Mouse (Mus musculus) intestine, postnatal 0 days (tissue): ENCODE results near the gene Prpf6. TPM values are rescaled to one million over a fixed set of nuclear protein-coding genes. Genes with fewer than 3 reads are reported as not detected.

Experiments
- ATAC-seq: fragments of 200-750 bp; cut with Nextera tagmentation; 2 replicates; pipeline ENCODE4 v1.8.0; 2017; ENCODE audit warnings: mild to moderate bottlenecking, moderate TSS enrichment, moderate library complexity
- H3K27ac ChIP-seq: fragments of 300-500 bp; sonication (generic); 2 replicates; pipeline ENCODE4 v1.5.1; 2014; ENCODE audit warnings: mild to moderate bottlenecking, low read depth, low read length, moderate library complexity
- H3K27me3 ChIP-seq: fragments of 300-500 bp; sonication (generic); replicated peaks from 2 replicates; pipeline ENCODE4 v1.6.1; 2014; ENCODE audit warnings: low read length, mixed read lengths; ENCODE audit not compliant: control insufficient read depth, insufficient read depth
- H3K36me3 ChIP-seq: fragments of 300-500 bp; sonication (generic); 2 replicates; pipeline ENCODE4 v1.6.1; 2014; ENCODE audit warnings: mild to moderate bottlenecking, moderate library complexity; ENCODE audit not compliant: control insufficient read depth, insufficient read depth
- H3K4me1 ChIP-seq: fragments of 300-500 bp; sonication (generic); replicated peaks from 2 replicates; pipeline ENCODE4 v1.6.1; 2014; ENCODE audit warnings: antibody characterized with exemption, low read length, mixed read lengths; ENCODE audit not compliant: control insufficient read depth, insufficient read depth
- H3K4me2 ChIP-seq: fragments of 300-500 bp; sonication (generic); replicated peaks from 2 replicates; pipeline ENCODE4 v1.6.1; 2014; ENCODE audit warnings: low read depth, mild to moderate bottlenecking, moderate library complexity
- H3K4me3 ChIP-seq: fragments of 300-500 bp; sonication (generic); 2 replicates; pipeline ENCODE4 v1.5.1; 2014; ENCODE audit warnings: low read depth, low read length
- H3K9ac ChIP-seq: fragments of 300-500 bp; sonication (generic); 2 replicates; pipeline ENCODE4 v1.6.1; 2014; ENCODE audit warnings: mild to moderate bottlenecking, low read depth, low read length
- H3K9me3 ChIP-seq: fragments of 300-500 bp; sonication (generic); 2 replicates; pipeline ENCODE4 v1.6.1; 2016; ENCODE audit warnings: mixed run types; ENCODE audit not compliant: control insufficient read depth
- CTCF ChIP-seq: sonication (generic); IDR thresholded peaks from 2 replicates; pipeline ENCODE4 v1.5.1; 2016; ENCODE audit warnings: low read depth, mild to moderate bottlenecking, control low read depth, antibody characterized with exemption, moderate library complexity
- WGBS: fragments of 180-500 bp; shearing (Covaris S2); extraction: QIAGEN DNeasy Blood & Tissue Kit; methylation state at CpG from one replicate; pipeline ENCODE4 v1.1.7; 2014; 5-methylcytosine and 5-hydroxymethylcytosine counted together
- polyA plus RNA-seq: library from polyadenylated mRNA; unstranded; fragments of >200 nt; fragmentation: Nextera tagmentation; extraction: Ambion mirVana; gene quantifications from 2 replicates; pipeline ENCODE4 v1.2.1, GENCODE M21; 2015

Gene Prpf6
- polyA plus RNA-seq, 1 experiment from 2014 or later = 30.6 TPM

DNA sequence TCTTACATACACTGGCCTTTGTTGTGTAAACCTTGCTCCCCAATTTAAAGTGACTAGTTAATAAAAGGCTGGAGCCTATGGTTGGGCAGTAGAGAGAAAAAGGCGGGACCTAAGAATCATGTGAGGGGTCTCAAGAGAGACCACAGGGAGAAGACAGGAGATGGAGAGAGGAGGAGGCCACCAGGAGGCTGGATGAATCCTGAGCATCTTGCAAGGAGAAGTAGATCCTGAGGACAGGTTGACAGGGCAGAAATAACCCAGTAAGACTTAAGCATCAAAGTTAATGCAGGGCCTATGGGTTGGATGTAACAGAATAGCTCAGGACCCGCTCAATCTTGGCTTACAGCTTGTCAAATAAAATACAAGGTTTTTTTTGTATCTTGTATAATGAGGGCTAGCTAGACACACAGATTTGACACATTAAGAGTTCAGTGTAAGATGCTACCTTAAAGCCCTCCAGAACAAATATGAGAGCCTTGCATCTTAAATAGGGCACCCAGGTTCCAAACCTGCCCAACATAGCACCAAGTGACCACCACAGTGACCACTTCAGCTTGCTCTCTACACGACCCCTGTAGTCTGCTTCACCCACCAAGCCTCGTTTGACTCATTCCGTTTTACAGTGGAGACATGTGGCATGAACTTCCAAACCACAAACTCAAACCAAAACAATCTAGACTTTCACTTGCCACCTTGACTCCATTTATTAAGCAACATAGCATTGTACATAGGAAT lies 27.3 kb downstream of the Prpf6 start:
- 87% methylated on average over 5 of the region's 5 CpGs for WGBS
- no peaks in the 10 kb centered on the region for H3K27me3 ChIP-seq
- no peak for TF ChIP-seq CTCF
- H3K36me3 ChIP-seq = peaks cover 46% of the 10 kb centered on the region
- no peaks in the 10 kb centered on the region for H3K4me1 ChIP-seq
- ATAC-seq = no peak
- no peak overlapping the region for H3K27ac ChIP-seq
- no peaks in the 10 kb centered on the region for H3K9me3 ChIP-seq
- no peak overlapping the region for H3K4me3 ChIP-seq
- no peak overlapping the region for H3K9ac ChIP-seq
- H3K4me2 ChIP-seq = no peak overlapping the region

DNA sequence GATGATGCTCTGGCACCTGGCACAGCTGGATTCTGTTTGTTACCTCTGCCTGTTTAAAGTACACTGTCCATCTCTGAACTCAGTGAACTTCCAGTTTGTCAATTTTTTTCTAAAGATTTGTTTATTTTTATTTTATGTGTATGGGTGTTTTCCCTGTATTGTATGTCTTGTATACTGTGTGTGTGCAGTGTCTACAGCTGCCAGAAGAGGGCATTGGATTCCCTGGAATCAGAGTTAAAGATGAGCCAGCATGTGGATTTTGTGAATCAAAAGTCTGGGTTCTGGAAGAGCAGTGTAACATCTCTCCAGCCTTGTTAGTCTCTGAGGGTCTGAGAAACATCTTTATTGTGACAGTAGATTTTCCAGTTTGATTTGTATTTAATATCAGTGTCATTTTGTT lies 31.7 kb downstream of the Prpf6 start:
- Histone ChIP-seq H3K27me3 (no peaks in the 10 kb centered on the region), H3K9ac (no peak overlapping the region), H3K9me3 (no peaks in the 10 kb centered on the region), H3K4me1 (no peaks in the 10 kb centered on the region), H3K27ac (no peak overlapping the region), H3K4me3 (no peak overlapping the region), H3K36me3 (peaks cover 41% of the 10 kb centered on the region), H3K4me2 (no peak overlapping the region)
- ATAC-seq = no peak
- peak; percentile 71 for TF ChIP-seq CTCF

DNA sequence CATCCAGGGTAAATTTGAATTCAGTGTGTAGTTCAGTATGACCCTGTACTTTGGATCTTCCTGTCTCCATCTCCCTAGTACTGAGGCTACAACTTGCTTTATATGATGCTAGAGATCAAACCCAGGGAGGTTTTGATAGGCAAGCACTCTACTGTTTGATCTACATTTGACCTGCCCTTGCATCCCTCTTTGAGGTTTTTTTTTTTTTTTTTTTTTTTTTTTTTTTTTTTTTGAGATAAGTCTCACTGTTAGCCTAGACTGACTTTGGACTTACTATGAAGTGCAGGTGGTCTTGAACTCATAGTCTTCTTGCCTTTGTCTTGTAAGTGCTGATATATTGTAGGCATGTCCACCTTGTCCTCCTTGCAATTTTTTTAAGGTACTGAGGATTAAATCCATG lies 36.8 kb downstream of the Prpf6 start:
- H3K27me3 ChIP-seq = no peaks in the 10 kb centered on the region

DNA sequence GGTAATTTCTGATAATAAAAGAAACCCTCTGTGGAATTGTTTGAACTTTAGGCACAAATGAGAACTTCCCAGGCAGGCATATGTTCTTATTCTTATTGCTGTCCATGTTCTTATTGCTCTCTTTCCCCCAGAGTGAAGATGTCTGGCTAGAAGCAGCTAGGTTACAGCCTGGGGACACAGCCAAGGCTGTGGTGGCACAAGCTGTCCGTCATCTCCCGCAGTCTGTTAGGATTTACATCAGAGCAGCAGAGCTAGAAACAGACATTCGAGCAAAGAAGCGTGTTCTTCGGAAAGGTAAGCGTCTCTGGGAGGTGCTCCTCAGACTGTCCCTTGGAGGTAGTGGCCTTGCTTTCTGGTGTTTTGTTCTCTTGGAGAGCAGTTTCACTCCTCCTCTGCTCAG lies 41.0 kb downstream of the Prpf6 start:
- TF ChIP-seq CTCF = no peak
- Histone ChIP-seq H3K9ac (no peak overlapping the region), H3K27ac (no peak overlapping the region), H3K9me3 (no peaks in the 10 kb centered on the region), H3K4me1 (no peaks in the 10 kb centered on the region), H3K27me3 (no peaks in the 10 kb centered on the region), H3K36me3 (peaks cover 58% of the 10 kb centered on the region), H3K4me2 (no peak overlapping the region), H3K4me3 (no peak overlapping the region)
- 99% methylated on average over 6 of the region's 6 CpGs for WGBS
- no peak for ATAC-seq

More for the DNA sequence above, 36.8 kb downstream of the Prpf6 start:
- H3K4me2 ChIP-seq = no peak overlapping the region
- no peak for TF ChIP-seq CTCF
- H3K9ac ChIP-seq = no peak overlapping the region
- no peaks in the 10 kb centered on the region for H3K4me1 ChIP-seq
- no peak overlapping the region for H3K27ac ChIP-seq
- ATAC-seq = no peak
- peaks cover 31% of the 10 kb centered on the region for H3K36me3 ChIP-seq
- no peaks in the 10 kb centered on the region for H3K9me3 ChIP-seq
- no peak overlapping the region for H3K4me3 ChIP-seq

DNA sequence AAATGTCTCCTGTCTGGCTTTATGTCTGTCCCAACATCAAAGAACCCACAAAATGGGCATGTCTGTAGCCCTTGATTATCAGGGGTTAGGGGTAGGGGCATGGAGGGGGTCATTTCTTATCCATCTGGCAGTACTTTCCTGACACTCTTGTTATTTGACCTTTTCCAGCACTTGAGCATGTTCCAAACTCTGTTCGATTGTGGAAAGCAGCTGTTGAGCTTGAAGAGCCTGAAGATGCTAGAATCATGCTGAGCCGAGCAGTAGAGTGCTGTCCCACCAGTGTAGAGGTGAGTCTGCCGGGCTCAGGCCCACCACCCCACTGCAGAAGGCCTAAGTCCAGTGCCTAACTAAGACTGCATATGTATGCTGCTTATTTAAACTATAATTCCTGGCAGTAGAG lies 44.2 kb downstream of the Prpf6 start:
- no peak for TF ChIP-seq CTCF
- no peaks in the 10 kb centered on the region for H3K4me1 ChIP-seq
- H3K27ac ChIP-seq = no peak overlapping the region
- ATAC-seq = no peak
- H3K4me3 ChIP-seq = no peak overlapping the region
- H3K36me3 ChIP-seq = peaks cover 76% of the 10 kb centered on the region
- no peaks in the 10 kb centered on the region for H3K27me3 ChIP-seq
- 96% methylated on average over 3 of the region's 3 CpGs for WGBS
- no peak overlapping the region for H3K4me2 ChIP-seq
- H3K9ac ChIP-seq = no peak overlapping the region
- no peaks in the 10 kb centered on the region for H3K9me3 ChIP-seq

DNA sequence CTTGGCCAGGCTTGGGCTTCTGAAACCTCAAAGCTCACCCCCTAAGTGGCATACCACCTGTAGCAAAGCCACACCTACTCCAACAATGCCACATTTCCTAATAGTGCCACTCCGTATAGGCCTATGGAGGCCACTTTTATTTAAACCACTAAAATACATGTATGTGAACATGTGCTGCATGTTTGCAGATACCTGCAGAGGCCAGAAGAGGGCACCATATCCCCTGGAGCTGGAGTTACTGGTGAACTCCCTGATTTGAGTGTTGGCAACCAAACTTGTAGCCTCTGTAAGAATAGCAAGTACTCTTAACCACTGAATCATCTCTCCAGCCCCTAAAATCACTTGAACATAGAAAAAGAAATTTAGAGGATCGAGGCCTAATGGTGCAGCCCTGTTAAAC lies 52.7 kb downstream of the Prpf6 start:
- no peak overlapping the region for H3K4me2 ChIP-seq
- H3K36me3 ChIP-seq = peaks cover 48% of the 10 kb centered on the region
- no peak for ATAC-seq
- H3K9me3 ChIP-seq = no peaks in the 10 kb centered on the region
- H3K27ac ChIP-seq = no peak overlapping the region
- H3K27me3 ChIP-seq = no peaks in the 10 kb centered on the region
- peaks cover 6% of the 10 kb centered on the region; the same call in 1 of the 2 replicates for H3K4me1 ChIP-seq
- no peak overlapping the region for H3K9ac ChIP-seq
- peak; percentile 87 for TF ChIP-seq CTCF
- no peak overlapping the region for H3K4me3 ChIP-seq
- WGBS = 80% methylated on average over 2 of the region's 2 CpGs
